Comparison of ENCODE assay signal across 9 mouse cellular contexts in the genomic region with DNA sequence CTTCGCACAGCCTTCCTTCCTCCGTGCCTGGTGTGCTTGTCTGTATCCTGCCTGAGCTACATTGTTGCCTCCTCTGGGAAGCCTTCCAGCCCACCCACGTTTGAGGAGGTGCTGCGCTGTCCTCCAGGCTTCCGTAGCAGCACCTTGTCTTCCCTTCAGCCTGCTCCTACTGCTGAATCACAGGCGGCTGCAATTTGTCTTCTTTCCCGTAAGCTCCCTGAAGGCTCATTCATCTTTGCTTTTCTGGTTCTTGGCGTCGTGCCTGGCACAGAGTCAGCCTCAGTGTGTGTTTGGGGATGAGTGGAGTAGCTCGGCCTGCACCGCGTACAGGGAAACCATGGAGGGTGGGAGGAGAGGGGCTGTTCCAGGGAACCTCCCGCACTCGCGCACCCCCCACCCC. TPM values are rescaled to one million over a fixed set of nuclear protein-coding genes. Genes with fewer than 3 reads are reported as not detected.
DNase-seq lines count a peak whose midpoint lies in the region; ATAC-seq lines count a peak whose summit lies in the region.
"Had no signal": no experiment of that assay in that cellular context is flagged by ENCODE, and none has a peak within 500 bp of the region (broad histone marks: within the 10 kb centered on the region; RNA-seq: fewer than 3 reads in every experiment).

No protein-coding gene starts in this region.

- peak; percentile 55 for DNase-seq in left cerebral cortex, adult 11 months (ENCODE audit: low spot score)
- DNase-seq in left cerebral cortex, postnatal 4 days: no peak
- peak; percentile 89 for DNase-seq in adrenal gland, adult 2 months
- DNase-seq in cerebellum, postnatal 25 days: peak; percentile 64 to 74
- DNase-seq in embryo, embryonic 11 days: no peak
- DNase-seq in natural killer cell, adult 2 months (ENCODE audit: low spot score in 2 of 2): no peak

- H3K9me3 ChIP-seq in neural tube, embryonic 13.5 days: no peaks in the 10 kb centered on the region

- no peak overlapping the region for H3K4me3 ChIP-seq in neural tube, embryonic 13.5 days

- H3K27ac ChIP-seq in neural tube, embryonic 13.5 days (replicated peaks): 0 out of 2 replicates have a peak overlapping the region, but pooled peaks have one; percentile 42

- intact Hi-C loops in left cerebral cortex, postnatal 4 days (cut with DNase I): no loop called here

- 0 out of 2 replicates have a peak, but pooled peaks have one; percentile 7 for ATAC-seq in neural tube, embryonic 13.5 days (ENCODE audit: low read depth)
- no peak for ATAC-seq in CD4-positive, CD25-positive, alpha-beta regulatory T cell, adult 4 months

- H3K9ac ChIP-seq in neural tube, embryonic 13.5 days: 0 out of 2 replicates have a peak overlapping the region, but pooled peaks have one; percentile 0

- H3K4me1 ChIP-seq in neural tube, embryonic 13.5 days (replicated peaks): peaks cover 56% of the 10 kb centered on the region

- peak overlapping the region; percentile 30 for H3K4me2 ChIP-seq in neural tube, embryonic 13.5 days

- WGBS in neural tube, embryonic 13.5 days: 13% methylated on average over 15 of the region's 15 CpGs

- no peaks in the 10 kb centered on the region for H3K36me3 ChIP-seq in neural tube, embryonic 13.5 days

- peaks cover 53% of the 10 kb centered on the region for H3K27me3 ChIP-seq in neural tube, embryonic 13.5 days

RNA-seq across cellular contexts. Expression of gene Zdhhc22, which starts 12.4 kb away (rescaled TPM):
- 10 to 100 TPM; 15.8 to 19.0 TPM for total RNA-seq in left cerebral cortex, postnatal 4 days (2021)
- total RNA-seq in adrenal gland, adult 2 months (2021): 1 to 10 TPM; 1.2 to 1.4 TPM
- polyA plus RNA-seq in adrenal gland, adult 2 months (2012; rRNA removed): 3.1 and 5.2 TPM in 2 replicates
- 17.1 and 23.5 TPM in 2 replicates for polyA plus RNA-seq in neural tube, embryonic 13.5 days (2015; fragmentation: Nextera tagmentation; extraction: Ambion mirVana)
- under 1 TPM in 1 of 2 experiments, not detected in 1; 0.36 TPM for polyA plus RNA-seq in CD4-positive, CD25-positive, alpha-beta regulatory T cell, adult 4 months (2017; shearing (Covaris generic))
- total RNA-seq: hematopoietic stem cell, adult 5-6 weeks had no signal

RNA-seq across cellular contexts. Expression of gene Cipc, which starts 31.0 kb away (rescaled TPM):
- total RNA-seq in left cerebral cortex, postnatal 4 days (2021): 10 to 100 TPM; 56.9 to 60.6 TPM
- 10 to 100 TPM; 17.9 to 29.3 TPM for total RNA-seq in adrenal gland, adult 2 months (2021)
- 38.5 and 39.8 TPM in 2 replicates for polyA plus RNA-seq in adrenal gland, adult 2 months (2012; rRNA removed)
- polyA plus RNA-seq in neural tube, embryonic 13.5 days (2015; fragmentation: Nextera tagmentation; extraction: Ambion mirVana): 39.2 and 45.6 TPM in 2 replicates
- polyA plus RNA-seq in CD4-positive, CD25-positive, alpha-beta regulatory T cell, adult 4 months (2017; shearing (Covaris generic)): 10 to 100 TPM; 20.0 to 29.3 TPM

RNA-seq across cellular contexts. Expression of gene Tmem63c, which starts 43.3 kb away (rescaled TPM):
- total RNA-seq in left cerebral cortex, postnatal 4 days (2021): 10 to 100 TPM; 29.5 to 30.1 TPM
- 1 to 10 TPM; 1.3 to 2.4 TPM for total RNA-seq in adrenal gland, adult 2 months (2021)
- polyA plus RNA-seq in adrenal gland, adult 2 months (2012; rRNA removed): 1.0 and 1.8 TPM in 2 replicates
- 6.1 and 7.1 TPM in 2 replicates for polyA plus RNA-seq in neural tube, embryonic 13.5 days (2015; fragmentation: Nextera tagmentation; extraction: Ambion mirVana)
- polyA plus RNA-seq in CD4-positive, CD25-positive, alpha-beta regulatory T cell, adult 4 months (2017; shearing (Covaris generic)): 1 to 10 TPM in 1 of 2 experiments, under 1 TPM in 1; 0.54 to 1.1 TPM
- total RNA-seq: hematopoietic stem cell, adult 5-6 weeks had no signal

Comparison
In these comparisons a context has a peak if more than half of its experiments do, and no peak if none do; other contexts are left out.
1. DNase-seq: peak in left cerebral cortex, adult 11 months (single experiment), adrenal gland, adult 2 months (single experiment) and cerebellum, postnatal 25 days (2 of 2); none in left cerebral cortex, postnatal 4 days (single experiment), embryo, embryonic 11 days (single experiment) and natural killer cell, adult 2 months (0 of 2).